Mouse (Mus musculus): ENCODE results near the gene Camk2d. TPM values are rescaled to one million over a fixed set of nuclear protein-coding genes. Genes with fewer than 3 reads are reported as not detected.

Gene Camk2d
- not detected in 2 replicates for total RNA-seq (2014; fragmentation: Nextera tagmentation)
- 0.12 and 0.55 TPM in 2 replicates for total RNA-seq (2017)
- 0.02 TPM in 1 of 2 replicates, not detected in the other for polyA plus RNA-seq (2012)

- H3K4me3 ChIP-seq (ENCODE audit: low read depth, low read length): peak within 1 kb of the TSS; percentile 35; the same call in 1 of the 2 replicates
- DNase-seq (ENCODE audit: low spot score): no peak
- no peak for ATAC-seq (ENCODE audit: extremely low read depth, insufficient number of reproducible peaks, low FRiP score, poor library complexity, severe bottlenecking)
- peaks cover 29% of the 10 kb centered on the region for H3K9me3 ChIP-seq (replicated peaks)
- H3K36me3 ChIP-seq (replicated peaks): no peaks in the 10 kb centered on the region
- H3K4me1 ChIP-seq (ENCODE audit: insufficient read depth, low read depth, low read length): no peaks in the 10 kb centered on the region
- H3K27me3 ChIP-seq (ENCODE audit: insufficient read depth, low read length): no peaks in the 10 kb centered on the region
- TF ChIP-seq GATA1 (IDR thresholded peaks at IDR 0.05; ENCODE audit: borderline replicate concordance, low read length): no peak
- TF ChIP-seq TAL1 (conservative IDR thresholded peaks at IDR 0.05; ENCODE audit: low read depth, low read length): no peak
- no peak for TF ChIP-seq GATA2 (IDR thresholded peaks at IDR 0.05; ENCODE audit: borderline replicate concordance, low read depth, low read length)
- TF ChIP-seq CTCF (IDR thresholded peaks at IDR 0.05; ENCODE audit: low read depth, low read length): no peak
- TF ChIP-seq POLR2AphosphoS5 (IDR thresholded peaks at IDR 0.05; ENCODE audit: insufficient replicate concordance, low read depth, low read length): no peak
Observed at GRCm38 (mm10) chr3:126596086-126596485, at the start of gene Camk2d. TSS of gene Camk2d (plus strand) at chr3:126596302.

DNA sequence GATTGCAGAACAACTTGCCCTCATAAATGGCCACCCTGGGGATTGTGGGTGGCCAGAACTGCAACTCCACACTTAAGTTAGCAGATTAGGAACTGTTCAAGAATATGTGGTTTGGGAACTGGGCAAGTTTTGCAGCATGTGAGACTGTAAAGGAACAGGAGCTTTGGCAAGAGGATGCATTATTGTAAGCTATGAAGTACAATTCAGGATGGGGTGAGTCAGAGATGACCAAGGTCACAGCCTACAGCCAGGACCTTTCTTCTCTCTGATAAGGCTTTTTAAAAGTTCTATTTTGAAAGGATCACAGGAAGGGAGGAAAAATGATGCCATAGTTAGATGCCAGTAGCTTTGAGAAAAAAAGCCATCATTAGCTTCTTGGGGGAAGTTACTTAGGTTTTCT lies 48.2 kb upstream of the Camk2d start:
- H3K4me1 ChIP-seq (ENCODE audit: insufficient read depth, low read depth, low read length): no peaks in the 10 kb centered on the region
- ATAC-seq (ENCODE audit: extremely low read depth, insufficient number of reproducible peaks, low FRiP score, poor library complexity, severe bottlenecking) (no peak), DNase-seq (ENCODE audit: low spot score) (no peak)
- TF ChIP-seq GATA2 (IDR thresholded peaks at IDR 0.05; ENCODE audit: borderline replicate concordance, low read depth, low read length) (no peak), GATA1 (IDR thresholded peaks at IDR 0.05; ENCODE audit: borderline replicate concordance, low read length) (no peak), CTCF (IDR thresholded peaks at IDR 0.05; ENCODE audit: low read depth, low read length) (no peak), POLR2AphosphoS5 (IDR thresholded peaks at IDR 0.05; ENCODE audit: insufficient replicate concordance, low read depth, low read length) (no peak), TAL1 (conservative IDR thresholded peaks at IDR 0.05; ENCODE audit: low read depth, low read length) (no peak)
- no peaks in the 10 kb centered on the region for H3K36me3 ChIP-seq (replicated peaks)
- peaks cover 3% of the 10 kb centered on the region for H3K9me3 ChIP-seq (replicated peaks)
- H3K4me3 ChIP-seq (ENCODE audit: low read depth, low read length): no peak overlapping the region
- no peaks in the 10 kb centered on the region for H3K27me3 ChIP-seq (ENCODE audit: insufficient read depth, low read length)

DNA sequence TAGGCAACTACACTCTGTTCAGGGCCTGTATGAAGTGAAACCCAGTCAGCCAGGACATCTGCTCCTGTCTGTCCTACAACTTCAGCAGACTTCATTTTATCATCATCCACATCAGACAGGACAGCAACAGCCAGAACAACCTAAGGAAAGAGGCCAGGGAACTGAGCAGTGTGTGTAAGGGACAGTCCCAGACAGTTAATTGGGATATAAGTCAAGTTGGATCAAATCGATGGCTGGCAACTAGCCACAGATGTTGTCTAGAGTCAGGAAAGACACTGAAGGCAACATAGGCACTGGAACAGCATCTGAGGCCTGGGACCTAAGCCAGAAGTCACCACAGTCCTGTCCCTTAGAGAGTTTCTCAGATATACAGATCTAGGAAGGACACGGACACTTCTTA lies 32.5 kb upstream of the Camk2d start:
- Histone ChIP-seq H3K27me3 (ENCODE audit: insufficient read depth, low read length) (no peaks in the 10 kb centered on the region), H3K36me3 (replicated peaks) (no peaks in the 10 kb centered on the region), H3K4me3 (ENCODE audit: low read depth, low read length) (no peak overlapping the region), H3K9me3 (replicated peaks) (peaks cover 19% of the 10 kb centered on the region), H3K4me1 (ENCODE audit: insufficient read depth, low read depth, low read length) (no peaks in the 10 kb centered on the region)
- no peak for ATAC-seq (ENCODE audit: extremely low read depth, insufficient number of reproducible peaks, low FRiP score, poor library complexity, severe bottlenecking)
- DNase-seq (ENCODE audit: low spot score): no peak
- no peak for TF ChIP-seq GATA1 (IDR thresholded peaks at IDR 0.05; ENCODE audit: borderline replicate concordance, low read length)
- no peak for TF ChIP-seq CTCF (IDR thresholded peaks at IDR 0.05; ENCODE audit: low read depth, low read length)
- TF ChIP-seq GATA2 (IDR thresholded peaks at IDR 0.05; ENCODE audit: borderline replicate concordance, low read depth, low read length): no peak

- no peak overlapping the region for H3K4me3 ChIP-seq (ENCODE audit: low read depth, low read length)
- ATAC-seq (ENCODE audit: extremely low read depth, insufficient number of reproducible peaks, low FRiP score, poor library complexity, severe bottlenecking) (no peak), DNase-seq (ENCODE audit: low spot score) (no peak)
- no peaks in the 10 kb centered on the region for H3K27me3 ChIP-seq (ENCODE audit: insufficient read depth, low read length)
- H3K9me3 ChIP-seq (replicated peaks): peaks cover 11% of the 10 kb centered on the region
- no peaks in the 10 kb centered on the region for H3K4me1 ChIP-seq (ENCODE audit: insufficient read depth, low read depth, low read length)
- H3K36me3 ChIP-seq (replicated peaks): no peaks in the 10 kb centered on the region
- no peak for TF ChIP-seq CTCF (IDR thresholded peaks at IDR 0.05; ENCODE audit: low read depth, low read length)
- TF ChIP-seq POLR2AphosphoS5 (IDR thresholded peaks at IDR 0.05; ENCODE audit: insufficient replicate concordance, low read depth, low read length): no peak
- no peak for TF ChIP-seq GATA2 (IDR thresholded peaks at IDR 0.05; ENCODE audit: borderline replicate concordance, low read depth, low read length)
- TF ChIP-seq GATA1 (IDR thresholded peaks at IDR 0.05; ENCODE audit: borderline replicate concordance, low read length): no peak
- TF ChIP-seq TAL1 (conservative IDR thresholded peaks at IDR 0.05; ENCODE audit: low read depth, low read length): no peak
Observed at GRCm38 (mm10) chr3:126570628-126571027, 25.5 kb upstream of the Camk2d start.

DNA sequence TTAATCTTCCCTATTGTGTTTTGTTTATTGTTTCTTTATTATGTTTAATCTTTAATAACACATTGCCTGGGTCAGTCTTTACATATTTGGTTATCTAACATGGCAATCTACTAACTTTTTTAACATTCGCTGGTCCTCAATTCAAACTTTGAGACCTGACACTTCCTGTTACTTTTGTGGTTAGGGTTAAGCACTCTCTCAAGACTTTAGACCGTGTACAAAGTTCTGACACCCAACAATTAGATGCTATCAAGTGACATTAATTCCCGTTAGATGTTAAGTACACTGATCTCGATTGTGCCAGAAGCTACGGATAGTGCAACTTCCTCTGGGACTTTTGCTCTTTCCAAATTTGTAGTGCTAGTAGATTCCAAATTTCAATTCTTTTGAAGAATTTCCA lies 23.2 kb upstream of the Camk2d start:
- Histone ChIP-seq H3K27me3 (ENCODE audit: insufficient read depth, low read length) (no peaks in the 10 kb centered on the region), H3K4me3 (ENCODE audit: low read depth, low read length) (no peak overlapping the region), H3K9me3 (replicated peaks) (peaks cover 8% of the 10 kb centered on the region), H3K4me1 (ENCODE audit: insufficient read depth, low read depth, low read length) (no peaks in the 10 kb centered on the region), H3K36me3 (replicated peaks) (no peaks in the 10 kb centered on the region)
- no peak for DNase-seq (ENCODE audit: low spot score)
- TF ChIP-seq TAL1 (conservative IDR thresholded peaks at IDR 0.05; ENCODE audit: low read depth, low read length): no peak
- no peak for TF ChIP-seq GATA2 (IDR thresholded peaks at IDR 0.05; ENCODE audit: borderline replicate concordance, low read depth, low read length)
- TF ChIP-seq CTCF (IDR thresholded peaks at IDR 0.05; ENCODE audit: low read depth, low read length): no peak
- TF ChIP-seq POLR2AphosphoS5 (IDR thresholded peaks at IDR 0.05; ENCODE audit: insufficient replicate concordance, low read depth, low read length): no peak
- TF ChIP-seq GATA1 (IDR thresholded peaks at IDR 0.05; ENCODE audit: borderline replicate concordance, low read length): no peak
- ATAC-seq (ENCODE audit: extremely low read depth, insufficient number of reproducible peaks, low FRiP score, poor library complexity, severe bottlenecking): no peak

DNA sequence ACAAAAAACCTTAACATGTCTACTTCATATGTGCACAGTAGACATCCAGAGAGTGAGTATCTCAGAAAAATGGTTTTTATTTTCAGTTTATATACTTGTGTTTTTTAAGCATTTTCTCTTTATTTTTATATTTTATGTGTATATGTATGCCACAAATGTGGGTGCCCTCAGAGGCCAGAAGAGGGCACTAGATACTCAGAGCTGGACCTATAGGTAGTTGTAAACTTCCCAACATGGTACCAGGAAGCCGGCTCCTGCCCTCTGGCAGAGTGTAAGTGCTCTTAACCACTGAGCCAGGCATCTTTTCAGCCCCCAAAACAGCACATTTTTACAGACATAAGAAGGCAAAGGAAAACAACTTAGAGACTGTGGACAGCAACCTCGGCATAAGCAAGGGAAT lies 20.2 kb upstream of the Camk2d start:
- ATAC-seq (ENCODE audit: extremely low read depth, insufficient number of reproducible peaks, low FRiP score, poor library complexity, severe bottlenecking) (no peak), DNase-seq (ENCODE audit: low spot score) (no peak)
- no peaks in the 10 kb centered on the region for H3K36me3 ChIP-seq (replicated peaks)
- H3K9me3 ChIP-seq (replicated peaks): peaks cover 10% of the 10 kb centered on the region; the same call in 1 of the 2 replicates
- no peak overlapping the region for H3K4me3 ChIP-seq (ENCODE audit: low read depth, low read length)
- no peaks in the 10 kb centered on the region for H3K27me3 ChIP-seq (ENCODE audit: insufficient read depth, low read length)
- TF ChIP-seq CTCF (IDR thresholded peaks at IDR 0.05; ENCODE audit: low read depth, low read length) (no peak), POLR2AphosphoS5 (IDR thresholded peaks at IDR 0.05; ENCODE audit: insufficient replicate concordance, low read depth, low read length) (no peak), GATA2 (IDR thresholded peaks at IDR 0.05; ENCODE audit: borderline replicate concordance, low read depth, low read length) (no peak), TAL1 (conservative IDR thresholded peaks at IDR 0.05; ENCODE audit: low read depth, low read length) (no peak), GATA1 (IDR thresholded peaks at IDR 0.05; ENCODE audit: borderline replicate concordance, low read length) (no peak)
- no peaks in the 10 kb centered on the region for H3K4me1 ChIP-seq (ENCODE audit: insufficient read depth, low read depth, low read length)

Measured in G1E (cell line).